Mouse (Mus musculus): ENCODE measurements around the gene Rpl23a. TPM values are rescaled to one million over a fixed set of nuclear protein-coding genes. Genes with fewer than 3 reads are reported as not detected.

Rpl23a gene
- polyA plus RNA-seq, 1 experiment from 2014 or later, result 732 TPM

- peak; percentile 64 for DNase-seq
- no peak overlapping the region for H3K4me3 ChIP-seq (ENCODE audit: low read depth, low read length)
- peaks cover 42% of the 10 kb centered on the region for H3K36me3 ChIP-seq (replicated peaks; ENCODE audit: insufficient read depth, low read length)
Measured at GRCm38 (mm10) chr11:78151161-78151560, 32.2 kb downstream of the Rpl23a start.

GRCm38 (mm10) chr11:78146707-78147543 lies 36.5 kb downstream of the Rpl23a start:
- ATAC-seq, result no peak
- Histone ChIP-seq H3K4me1 (ENCODE audit: insufficient read depth) (no peaks in the 10 kb centered on the region), H3K27me3 (ENCODE audit: insufficient read depth, low read length) (no peaks in the 10 kb centered on the region), H3K4me3 (ENCODE audit: low read depth, low read length) (no peak overlapping the region), H3K4me2 (ENCODE audit: low read depth, low read length) (no peak overlapping the region), H3K27ac (ENCODE audit: low read depth) (no peak overlapping the region), H3K9ac (replicated peaks) (no peak overlapping the region), H3K9me3 (ENCODE audit: low read length) (no peaks in the 10 kb centered on the region), H3K36me3 (replicated peaks; ENCODE audit: insufficient read depth, low read length) (peaks cover 40% of the 10 kb centered on the region)
- DNase-seq, result no peak
- WGBS (ENCODE audit: insufficient replicate concordance), result 86% methylated on average over 6 of the region's 6 CpGs
- TF ChIP-seq EP300 (IDR thresholded peaks at IDR 0.05; ENCODE audit: low read depth) (no peak), CTCF (IDR thresholded peaks at IDR 0.05; ENCODE audit: low read depth) (no peak)

More at GRCm38 (mm10) chr11:78151161-78151560, 32.2 kb downstream of the Rpl23a start:
- Histone ChIP-seq H3K27ac (ENCODE audit: low read depth) (no peak overlapping the region), H3K4me2 (ENCODE audit: low read depth, low read length) (no peak overlapping the region), H3K9ac (replicated peaks) (no peak overlapping the region), H3K9me3 (ENCODE audit: low read length) (no peaks in the 10 kb centered on the region), H3K27me3 (ENCODE audit: insufficient read depth, low read length) (no peaks in the 10 kb centered on the region), H3K4me1 (ENCODE audit: insufficient read depth) (no peaks in the 10 kb centered on the region)
- 19% methylated on average over 1 of the region's 1 CpGs for WGBS (ENCODE audit: insufficient replicate concordance)
- ATAC-seq, result no peak
- TF ChIP-seq CTCF (IDR thresholded peaks at IDR 0.05; ENCODE audit: low read depth), result peak; percentile 80
- TF ChIP-seq EP300 (IDR thresholded peaks at IDR 0.05; ENCODE audit: low read depth), result no peak

GRCm38 (mm10) chr11:78146168-78146567 lies 37.2 kb downstream of the Rpl23a start:
- Histone ChIP-seq H3K27ac (ENCODE audit: low read depth) (no peak overlapping the region), H3K36me3 (replicated peaks; ENCODE audit: insufficient read depth, low read length) (peaks cover 38% of the 10 kb centered on the region), H3K4me1 (ENCODE audit: insufficient read depth) (peaks cover under 1% of the 10 kb centered on the region; the same call in 1 of the 2 replicates), H3K4me3 (ENCODE audit: low read depth, low read length) (no peak overlapping the region), H3K27me3 (ENCODE audit: insufficient read depth, low read length) (no peaks in the 10 kb centered on the region), H3K9me3 (ENCODE audit: low read length) (no peaks in the 10 kb centered on the region), H3K4me2 (ENCODE audit: low read depth, low read length) (no peak overlapping the region), H3K9ac (replicated peaks) (no peak overlapping the region)
- 81% methylated on average over 5 of the region's 5 CpGs for WGBS (ENCODE audit: insufficient replicate concordance)
- TF ChIP-seq CTCF (IDR thresholded peaks at IDR 0.05; ENCODE audit: low read depth) (peak; percentile 33), EP300 (IDR thresholded peaks at IDR 0.05; ENCODE audit: low read depth) (no peak)
- ATAC-seq, result no peak
- DNase-seq, result no peak

GRCm38 (mm10) chr11:78143520-78143919 lies 39.9 kb downstream of the Rpl23a start:
- Histone ChIP-seq H3K4me3 (ENCODE audit: low read depth, low read length) (no peak overlapping the region), H3K9me3 (ENCODE audit: low read length) (no peaks in the 10 kb centered on the region), H3K27ac (ENCODE audit: low read depth) (no peak overlapping the region), H3K36me3 (replicated peaks; ENCODE audit: insufficient read depth, low read length) (peaks cover 34% of the 10 kb centered on the region), H3K4me1 (ENCODE audit: insufficient read depth) (peaks cover 7% of the 10 kb centered on the region), H3K9ac (replicated peaks) (no peak overlapping the region), H3K27me3 (ENCODE audit: insufficient read depth, low read length) (no peaks in the 10 kb centered on the region), H3K4me2 (ENCODE audit: low read depth, low read length) (no peak overlapping the region)
- TF ChIP-seq CTCF (IDR thresholded peaks at IDR 0.05; ENCODE audit: low read depth) (no peak), EP300 (IDR thresholded peaks at IDR 0.05; ENCODE audit: low read depth) (no peak)
- DNase-seq (no peak), ATAC-seq (no peak)
- 92% methylated on average over 2 of the region's 2 CpGs for WGBS (ENCODE audit: insufficient replicate concordance)

GRCm38 (mm10) chr11:78140665-78141064 lies 42.7 kb downstream of the Rpl23a start:
- no peak for DNase-seq
- no peak overlapping the region for H3K9ac ChIP-seq (replicated peaks)
- ATAC-seq, result no peak
- H3K36me3 ChIP-seq (replicated peaks; ENCODE audit: insufficient read depth, low read length), result peaks cover 20% of the 10 kb centered on the region; the same call in 1 of the 2 replicates
- no peaks in the 10 kb centered on the region for H3K9me3 ChIP-seq (ENCODE audit: low read length)
- no peak overlapping the region for H3K27ac ChIP-seq (ENCODE audit: low read depth)
- H3K4me3 ChIP-seq (ENCODE audit: low read depth, low read length), result no peak overlapping the region
- WGBS (ENCODE audit: insufficient replicate concordance), result 46% methylated on average over 5 of the region's 5 CpGs
- peaks cover 15% of the 10 kb centered on the region for H3K4me1 ChIP-seq (ENCODE audit: insufficient read depth)
- no peak overlapping the region for H3K4me2 ChIP-seq (ENCODE audit: low read depth, low read length)
- no peak for TF ChIP-seq CTCF (IDR thresholded peaks at IDR 0.05; ENCODE audit: low read depth)
- no peak for TF ChIP-seq EP300 (IDR thresholded peaks at IDR 0.05; ENCODE audit: low read depth)
- H3K27me3 ChIP-seq (ENCODE audit: insufficient read depth, low read length), result no peaks in the 10 kb centered on the region

GRCm38 (mm10) chr11:78138023-78138422 lies 45.4 kb downstream of the Rpl23a start:
- Histone ChIP-seq H3K36me3 (replicated peaks; ENCODE audit: insufficient read depth, low read length) (0 out of 2 replicates have a peak, but pooled peaks cover under 1% of the 10 kb centered on the region), H3K27me3 (ENCODE audit: insufficient read depth, low read length) (no peaks in the 10 kb centered on the region), H3K4me3 (ENCODE audit: low read depth, low read length) (no peak overlapping the region), H3K9me3 (ENCODE audit: low read length) (no peaks in the 10 kb centered on the region), H3K27ac (ENCODE audit: low read depth) (peak overlapping the region; percentile 67), H3K4me2 (ENCODE audit: low read depth, low read length) (no peak overlapping the region), H3K9ac (replicated peaks) (no peak overlapping the region), H3K4me1 (ENCODE audit: insufficient read depth) (peaks cover 30% of the 10 kb centered on the region)
- TF ChIP-seq CTCF (IDR thresholded peaks at IDR 0.05; ENCODE audit: low read depth) (no peak), EP300 (IDR thresholded peaks at IDR 0.05; ENCODE audit: low read depth) (no peak)
- no peak for DNase-seq
- peak; percentile 58 for ATAC-seq
- 75% methylated on average over 3 of the region's 3 CpGs for WGBS (ENCODE audit: insufficient replicate concordance)
